Mouse (Mus musculus): ENCODE data around the gene Stc2. TPM values are rescaled to one million over a fixed set of nuclear protein-coding genes. Genes with fewer than 3 reads are reported as not detected.

Stc2 gene
- 0.19 and 0.43 TPM in 2 replicates for polyA plus RNA-seq (2015; fragmentation: Nextera tagmentation; extraction: Ambion mirVana)

DNA sequence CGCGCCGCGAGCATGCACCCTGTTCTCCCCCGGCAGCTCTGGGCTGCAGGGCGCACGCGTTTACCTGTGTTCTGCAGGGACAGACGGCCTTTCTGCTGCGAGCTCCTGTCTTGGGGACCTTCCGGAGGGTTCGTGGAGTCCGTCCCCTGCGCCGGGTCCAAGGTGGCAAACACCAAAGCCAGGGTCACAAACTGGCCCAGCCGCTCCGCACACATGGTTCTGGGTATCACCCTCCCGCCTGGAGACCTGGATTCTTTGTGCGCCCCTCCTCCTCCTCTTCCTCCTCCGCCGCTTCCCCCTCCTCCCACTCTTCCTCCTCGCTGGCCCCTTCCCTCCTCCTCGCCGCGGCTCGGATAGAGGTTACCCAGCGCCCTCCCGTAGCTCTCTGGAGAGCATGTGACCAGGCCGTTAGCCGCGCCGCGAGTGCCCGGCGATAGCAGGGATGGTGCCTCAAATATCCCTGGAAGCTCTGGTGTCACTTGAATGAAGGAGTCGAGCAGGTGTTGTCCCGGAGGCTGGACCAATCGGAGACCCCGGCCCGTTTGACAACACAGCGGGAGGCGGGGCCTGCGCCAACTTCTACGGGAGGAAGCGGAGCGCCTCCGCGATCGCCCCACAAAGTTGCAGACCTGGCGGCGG, at the start of gene Stc2:
Gene Stc2 (minus strand): TSS at position 427 of the 639 bp plus-strand sequence.
- DNase-seq, result peak; percentile 46
- peak within 1 kb of the TSS; percentile 44 for H3K4me3 ChIP-seq (ENCODE audit: low read depth, low read length)
- H3K27ac ChIP-seq (ENCODE audit: low read depth), result no peak within 1 kb of the TSS
- peaks cover 46% of the 10 kb centered on the region for H3K27me3 ChIP-seq (ENCODE audit: insufficient read depth, low read length)
- TF ChIP-seq EP300 (IDR thresholded peaks at IDR 0.05; ENCODE audit: low read depth) (no peak), CTCF (IDR thresholded peaks at IDR 0.05; ENCODE audit: low read depth) (no peak)
- WGBS (ENCODE audit: insufficient replicate concordance), result under 1% methylated on average over 46 of the region's 51 CpGs
- peaks cover 13% of the 10 kb centered on the region for H3K4me1 ChIP-seq (ENCODE audit: insufficient read depth)
- no peak within 1 kb of the TSS for H3K9ac ChIP-seq (replicated peaks)
- ATAC-seq, result peak; percentile 48
- H3K9me3 ChIP-seq (ENCODE audit: low read length), result no peaks in the 10 kb centered on the region
- no peaks in the 10 kb centered on the region for H3K36me3 ChIP-seq (replicated peaks; ENCODE audit: insufficient read depth, low read length)
- H3K4me2 ChIP-seq (ENCODE audit: low read depth, low read length), result peak within 1 kb of the TSS; percentile 74

GRCm38 (mm10) chr11:31417071-31417470, 47.2 kb upstream of the Stc2 start:
- H3K4me1 ChIP-seq (ENCODE audit: insufficient read depth), result no peaks in the 10 kb centered on the region
- H3K4me2 ChIP-seq (ENCODE audit: low read depth, low read length), result no peak overlapping the region
- no peaks in the 10 kb centered on the region for H3K9me3 ChIP-seq (ENCODE audit: low read length)
- no peaks in the 10 kb centered on the region for H3K27me3 ChIP-seq (ENCODE audit: insufficient read depth, low read length)
- H3K27ac ChIP-seq (ENCODE audit: low read depth), result no peak overlapping the region
- WGBS (ENCODE audit: insufficient replicate concordance), result 65% methylated on average over 5 of the region's 5 CpGs
- no peak overlapping the region for H3K9ac ChIP-seq (replicated peaks)
- H3K4me3 ChIP-seq (ENCODE audit: low read depth, low read length), result no peak overlapping the region
- DNase-seq, result no peak
- ATAC-seq, result no peak
- TF ChIP-seq CTCF (IDR thresholded peaks at IDR 0.05; ENCODE audit: low read depth), result no peak
- no peak for TF ChIP-seq EP300 (IDR thresholded peaks at IDR 0.05; ENCODE audit: low read depth)
- no peaks in the 10 kb centered on the region for H3K36me3 ChIP-seq (replicated peaks; ENCODE audit: insufficient read depth, low read length)

DNA sequence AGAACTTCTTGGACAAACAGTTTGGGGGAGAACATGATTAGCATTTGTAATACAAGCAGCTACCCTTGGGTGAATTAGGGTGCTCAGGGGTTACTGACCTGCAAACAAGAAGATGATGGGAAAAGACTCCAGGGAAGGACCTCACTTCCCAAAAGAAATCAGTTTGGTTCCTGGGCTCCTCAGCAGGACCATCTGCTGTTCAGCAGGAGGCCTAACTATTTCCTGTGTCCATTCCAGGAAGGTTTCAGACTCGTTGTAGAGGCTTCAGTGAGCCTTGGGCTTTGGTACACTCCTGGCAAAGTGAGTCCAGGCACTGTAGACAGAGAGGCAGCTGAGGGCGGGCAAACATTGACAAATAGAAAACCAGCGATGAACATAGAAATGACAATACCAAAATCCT, 42.5 kb upstream of the Stc2 start:
- Histone ChIP-seq H3K9me3 (ENCODE audit: low read length) (no peaks in the 10 kb centered on the region), H3K4me3 (ENCODE audit: low read depth, low read length) (no peak overlapping the region), H3K27me3 (ENCODE audit: insufficient read depth, low read length) (no peaks in the 10 kb centered on the region), H3K4me1 (ENCODE audit: insufficient read depth) (no peaks in the 10 kb centered on the region), H3K4me2 (ENCODE audit: low read depth, low read length) (no peak overlapping the region), H3K27ac (ENCODE audit: low read depth) (no peak overlapping the region), H3K36me3 (replicated peaks; ENCODE audit: insufficient read depth, low read length) (no peaks in the 10 kb centered on the region), H3K9ac (replicated peaks) (no peak overlapping the region)
- no peak for DNase-seq
- TF ChIP-seq CTCF (IDR thresholded peaks at IDR 0.05; ENCODE audit: low read depth) (no peak), EP300 (IDR thresholded peaks at IDR 0.05; ENCODE audit: low read depth) (no peak)
- WGBS (ENCODE audit: insufficient replicate concordance), result 61% methylated on average over 3 of the region's 3 CpGs
- no peak for ATAC-seq

- H3K4me2 ChIP-seq (ENCODE audit: low read depth, low read length), result no peak overlapping the region
- 57% methylated on average over 1 of the region's 1 CpGs for WGBS (ENCODE audit: insufficient replicate concordance)
- no peaks in the 10 kb centered on the region for H3K27me3 ChIP-seq (ENCODE audit: insufficient read depth, low read length)
- TF ChIP-seq CTCF (IDR thresholded peaks at IDR 0.05; ENCODE audit: low read depth) (no peak), EP300 (IDR thresholded peaks at IDR 0.05; ENCODE audit: low read depth) (no peak)
- no peak overlapping the region for H3K4me3 ChIP-seq (ENCODE audit: low read depth, low read length)
- ATAC-seq (no peak), DNase-seq (no peak)
- no peak overlapping the region for H3K27ac ChIP-seq (ENCODE audit: low read depth)
- no peaks in the 10 kb centered on the region for H3K4me1 ChIP-seq (ENCODE audit: insufficient read depth)
- H3K9ac ChIP-seq (replicated peaks), result no peak overlapping the region
- no peaks in the 10 kb centered on the region for H3K9me3 ChIP-seq (ENCODE audit: low read length)
- H3K36me3 ChIP-seq (replicated peaks; ENCODE audit: insufficient read depth, low read length), result no peaks in the 10 kb centered on the region
Measured at GRCm38 (mm10) chr11:31406736-31407135, 36.9 kb upstream of the Stc2 start.

DNA sequence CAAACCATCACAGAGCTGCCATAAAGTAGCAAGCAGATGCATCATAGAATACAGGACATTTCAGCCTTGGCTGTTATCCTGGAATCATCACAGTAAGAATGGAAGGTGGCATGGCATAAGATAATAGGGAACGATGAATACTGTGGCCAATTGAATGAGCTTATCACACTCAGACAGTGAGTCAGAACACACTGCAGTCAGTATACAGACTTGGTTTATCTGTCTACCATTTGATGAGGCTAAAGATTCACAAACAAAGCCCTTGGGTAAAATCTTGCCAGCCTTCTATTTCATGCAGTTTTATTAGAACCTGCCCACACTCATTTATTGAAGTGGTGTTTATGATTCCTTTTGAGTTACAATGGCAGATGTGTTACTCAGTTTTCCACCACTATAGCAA, 33.2 kb upstream of the Stc2 start:
- H3K4me1 ChIP-seq (ENCODE audit: insufficient read depth), result no peaks in the 10 kb centered on the region
- H3K9me3 ChIP-seq (ENCODE audit: low read length), result no peaks in the 10 kb centered on the region
- 81% methylated on average over 1 of the region's 1 CpGs for WGBS (ENCODE audit: insufficient replicate concordance)
- no peak for DNase-seq
- no peak for ATAC-seq
- H3K36me3 ChIP-seq (replicated peaks; ENCODE audit: insufficient read depth, low read length), result no peaks in the 10 kb centered on the region
- no peak for TF ChIP-seq EP300 (IDR thresholded peaks at IDR 0.05; ENCODE audit: low read depth)
- no peak for TF ChIP-seq CTCF (IDR thresholded peaks at IDR 0.05; ENCODE audit: low read depth)
- H3K4me2 ChIP-seq (ENCODE audit: low read depth, low read length), result no peak overlapping the region
- no peak overlapping the region for H3K27ac ChIP-seq (ENCODE audit: low read depth)
- H3K4me3 ChIP-seq (ENCODE audit: low read depth, low read length), result no peak overlapping the region
- H3K9ac ChIP-seq (replicated peaks), result no peak overlapping the region
- no peaks in the 10 kb centered on the region for H3K27me3 ChIP-seq (ENCODE audit: insufficient read depth, low read length)

DNA sequence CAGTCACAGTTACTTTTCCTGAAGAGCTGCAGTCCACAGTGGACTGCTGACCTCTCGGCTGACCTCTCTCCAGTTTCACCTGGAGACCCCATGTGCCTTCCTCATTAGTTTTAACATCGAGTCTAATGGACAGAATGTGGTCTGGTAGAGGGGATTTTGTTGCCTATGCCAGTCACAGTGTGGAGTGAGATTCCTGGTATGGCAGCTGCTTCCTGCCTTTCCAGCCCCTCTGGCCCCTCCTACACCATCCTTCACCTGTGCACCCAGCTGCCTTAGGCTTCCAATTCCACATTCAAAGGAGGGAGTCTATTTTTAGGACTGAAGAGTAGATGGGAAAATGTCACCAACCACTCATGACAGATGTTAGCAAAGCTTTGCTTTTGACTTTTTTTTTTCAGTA, 28.7 kb upstream of the Stc2 start:
- TF ChIP-seq CTCF (IDR thresholded peaks at IDR 0.05; ENCODE audit: low read depth) (no peak), EP300 (IDR thresholded peaks at IDR 0.05; ENCODE audit: low read depth) (no peak)
- H3K9ac ChIP-seq (replicated peaks), result no peak overlapping the region
- no peaks in the 10 kb centered on the region for H3K9me3 ChIP-seq (ENCODE audit: low read length)
- ATAC-seq, result no peak
- 61% methylated on average over 2 of the region's 2 CpGs for WGBS (ENCODE audit: insufficient replicate concordance)
- H3K4me1 ChIP-seq (ENCODE audit: insufficient read depth), result no peaks in the 10 kb centered on the region
- H3K4me2 ChIP-seq (ENCODE audit: low read depth, low read length), result no peak overlapping the region
- H3K36me3 ChIP-seq (replicated peaks; ENCODE audit: insufficient read depth, low read length), result no peaks in the 10 kb centered on the region
- no peak overlapping the region for H3K27ac ChIP-seq (ENCODE audit: low read depth)
- no peak overlapping the region for H3K4me3 ChIP-seq (ENCODE audit: low read depth, low read length)
- DNase-seq, result no peak
- no peaks in the 10 kb centered on the region for H3K27me3 ChIP-seq (ENCODE audit: insufficient read depth, low read length)

Measured in liver, postnatal 0 days (tissue).